Mouse (Mus musculus) ES-E14 (cell line): ENCODE measurements around the gene Cope. TPM values are rescaled to one million over a fixed set of nuclear protein-coding genes. Genes with fewer than 3 reads are reported as not detected.

Experiments
- DNase-seq: peaks from one replicate; pipeline ENCODE4 v3.0.0-alpha.2; 2013; ENCODE audit warnings: low read depth, low spot score
- H3K27ac ChIP-seq: 2 replicates; pipeline ENCODE4 v1.5.1; 2012; ENCODE audit warnings: low read depth, mild to moderate bottlenecking, low read length, moderate library complexity, mixed read lengths; ENCODE audit not compliant: poor library complexity, insufficient read depth, severe bottlenecking
- H3K36me3 ChIP-seq: 2 replicates; pipeline ENCODE4 v1.6.1; 2012; ENCODE audit warnings: mild to moderate bottlenecking, low read length, moderate library complexity, mixed read lengths; ENCODE audit not compliant: control insufficient read depth, poor library complexity, insufficient read depth, severe bottlenecking
- H3K4me1 ChIP-seq, 2 experiments: fragments of 150-350 bp in 1 of 2; sonication (generic) in 1 of 2; 2 replicates each; pipeline ENCODE4 v1.6.1; 2012; ENCODE audit warnings: low read length in 2 of 2, mild to moderate bottlenecking in 1 of 2, mixed read lengths in 1 of 2; ENCODE audit not compliant: control insufficient read depth in 2 of 2, insufficient read depth in 2 of 2, poor library complexity in 1 of 2
- H3K4me3 ChIP-seq, 2 experiments: fragments of 150-350 bp in 1 of 2; sonication (generic) in 1 of 2; 2 replicates each; pipeline ENCODE4 v1.5.1; 2012; ENCODE audit warnings: low read length in 2 of 2, low read depth in 1 of 2, mild to moderate bottlenecking in 1 of 2, mixed read lengths in 1 of 2; ENCODE audit not compliant: insufficient read depth in 1 of 2, poor library complexity in 1 of 2, severe bottlenecking in 1 of 2
- H3K9ac ChIP-seq: 2 replicates; pipeline ENCODE4 v1.6.1; 2012; ENCODE audit warnings: low read depth, mild to moderate bottlenecking, low read length, mixed read lengths; ENCODE audit not compliant: poor library complexity, insufficient read depth, severe bottlenecking
- H3K9me3 ChIP-seq: fragments of 150-350 bp; sonication (generic); 2 replicates; pipeline ENCODE4 v1.6.1; 2012; ENCODE audit warnings: low read depth, mild to moderate bottlenecking, low read length; ENCODE audit not compliant: control insufficient read depth, insufficient read depth
- CHD2 ChIP-seq: IDR thresholded peaks from 2 replicates; pipeline ENCODE4 v1.6.1; 2014; ENCODE audit warnings: mild to moderate bottlenecking, low read depth, low read length, inconsistent platforms
- HCFC1 ChIP-seq: IDR thresholded peaks from 2 replicates; pipeline ENCODE4 v1.6.1; 2012; ENCODE audit warnings: low read length, inconsistent platforms, borderline replicate concordance; ENCODE audit not compliant: insufficient read depth
- MAFK ChIP-seq: IDR thresholded peaks from 2 replicates; pipeline ENCODE4 v1.6.1; 2014; ENCODE audit warnings: mild to moderate bottlenecking, low read depth, low read length, inconsistent platforms; ENCODE audit not compliant: insufficient read depth
- ZC3H11A ChIP-seq: IDR thresholded peaks from 2 replicates; pipeline ENCODE4 v1.6.1; 2012; ENCODE audit warnings: low read depth, mild to moderate bottlenecking, inconsistent platforms, low read length, borderline replicate concordance
- ZNF384 ChIP-seq: IDR thresholded peaks from 2 replicates; pipeline ENCODE4 v1.6.1; 2012; ENCODE audit warnings: low read depth, low read length, inconsistent platforms
- in situ Hi-C, 2 experiments: fragments of 600-800 bp; cut with MboI; formaldehyde crosslinking; loops; one replicate each; pipeline ENCODE4 v1.15.1; 2025; ENCODE audit warnings: low sequenced_read_pairs in 2 of 2, inconsistent platforms in 1 of 2; ENCODE audit not compliant: unreplicated experiment in 2 of 2
- total RNA-seq: library from RNA; depleted of rRNA; stranded (reverse); fragments of 300-350 nt; gene quantifications from 2 replicates; pipeline ENCODE4 v1.2.3, GENCODE M21; 2012

Cope gene
- total RNA-seq, 1 experiment: 101 TPM

DNA sequence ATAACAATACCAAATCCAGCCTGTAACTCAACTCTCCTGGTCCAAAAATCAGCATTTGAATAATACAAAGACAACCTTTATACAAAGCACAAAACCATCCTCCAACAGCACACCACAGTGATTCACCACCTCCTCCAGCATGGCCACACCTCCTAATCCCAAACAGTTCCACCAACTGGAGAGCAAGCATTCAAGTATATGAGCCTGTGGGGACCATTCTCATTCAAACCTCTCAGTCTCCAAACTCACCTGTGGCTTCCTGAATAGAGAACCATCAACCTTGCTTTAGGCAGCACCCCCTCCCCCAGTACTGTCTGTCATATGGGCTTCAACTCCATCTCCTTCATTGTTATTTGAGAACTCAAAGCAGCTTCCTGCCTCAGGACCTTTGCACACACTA, 28.0 kb upstream of the Cope start:
- in situ Hi-C loops: no loop called here
- TF ChIP-seq ZC3H11A (no peak), ZNF384 (no peak), HCFC1 (no peak), CHD2 (no peak), MAFK (no peak)
- H3K4me1 ChIP-seq: peaks cover 4 to 40% of the 10 kb centered on the region in 2 experiments; a peak in 3 of 4 replicates

GRCm38 (mm10) chr8:70276476-70276875, 25.8 kb upstream of the Cope start:
- TF ChIP-seq ZNF384 (no peak), ZC3H11A (no peak), CHD2 (no peak), HCFC1 (no peak), MAFK (no peak)
- no peak overlapping the region for H3K27ac ChIP-seq
- in situ Hi-C loops: no loop called here
- no peak overlapping the region for H3K9ac ChIP-seq
- H3K9me3 ChIP-seq: no peaks in the 10 kb centered on the region
- H3K4me3 ChIP-seq: no peak overlapping the region
- H3K36me3 ChIP-seq: no peaks in the 10 kb centered on the region; the same call in 1 of the 2 replicates
- H3K4me1 ChIP-seq: peaks cover 8 to 43% of the 10 kb centered on the region in 2 experiments; a peak in 3 of 4 replicates
- DNase-seq: no peak

More for the DNA sequence above, 28.0 kb upstream of the Cope start:
- Histone ChIP-seq H3K9ac (no peak overlapping the region), H3K27ac (peak overlapping the region; percentile 83), H3K36me3 (no peaks in the 10 kb centered on the region; the same call in 1 of the 2 replicates), H3K4me3 (no peak overlapping the region), H3K9me3 (no peaks in the 10 kb centered on the region)
- DNase-seq: peak; percentile 52

GRCm38 (mm10) chr8:70278175-70278574, 24.1 kb upstream of the Cope start:
- TF ChIP-seq HCFC1 (no peak), ZC3H11A (no peak), MAFK (no peak), ZNF384 (no peak)
- H3K36me3 ChIP-seq: no peaks in the 10 kb centered on the region; the same call in 1 of the 2 replicates
- no peaks in the 10 kb centered on the region for H3K9me3 ChIP-seq
- peaks cover 8 to 32% of the 10 kb centered on the region in 2 experiments; a peak in 3 of 4 replicates for H3K4me1 ChIP-seq
- in situ Hi-C loops: no loop called here
- H3K27ac ChIP-seq: no peak overlapping the region
- no peak for DNase-seq
- peak overlapping the region; percentile 63 for H3K9ac ChIP-seq
- peak overlapping the region; percentile 52 to 56 for H3K4me3 ChIP-seq

GRCm38 (mm10) chr8:70279266-70279665, 23.1 kb upstream of the Cope start:
- Histone ChIP-seq H3K9ac (no peak overlapping the region), H3K9me3 (no peaks in the 10 kb centered on the region), H3K36me3 (peaks cover under 1% of the 10 kb centered on the region; the same call in 1 of the 2 replicates), H3K4me3 (no peak overlapping the region; a peak in 1 of 4 replicates), H3K4me1 (peaks cover 6 to 31% of the 10 kb centered on the region in 2 experiments; a peak in 3 of 4 replicates), H3K27ac (no peak overlapping the region)
- in situ Hi-C loops: no loop called here
- DNase-seq: no peak
- TF ChIP-seq MAFK: no peak

DNA sequence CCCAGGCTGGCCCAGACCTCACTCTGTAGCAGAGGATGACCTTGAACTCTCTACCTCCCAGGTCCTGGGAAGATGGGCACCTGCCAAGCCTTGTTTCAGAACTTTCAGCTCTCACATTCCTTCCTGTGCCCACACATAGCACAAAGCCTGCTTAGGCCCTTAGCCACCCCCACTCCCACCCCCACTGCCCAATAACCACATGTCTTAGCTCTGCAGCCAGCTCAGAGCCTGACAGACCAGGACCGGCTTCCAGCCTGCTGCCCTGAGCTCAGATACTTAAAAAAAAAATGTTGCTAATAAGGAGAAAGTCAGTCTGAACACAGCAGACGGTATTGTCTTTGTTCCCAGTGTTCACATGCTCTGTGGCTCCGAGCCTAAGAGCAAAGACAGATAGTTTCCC, 21.3 kb upstream of the Cope start:
- Histone ChIP-seq H3K36me3 (peaks cover 12% of the 10 kb centered on the region; the same call in 1 of the 2 replicates), H3K9ac (no peak overlapping the region), H3K4me1 (peaks cover 4 to 35% of the 10 kb centered on the region in 2 experiments; a peak in 3 of 4 replicates), H3K4me3 (no peak overlapping the region), H3K27ac (no peak overlapping the region), H3K9me3 (no peaks in the 10 kb centered on the region)
- in situ Hi-C loops: no loop called here
- TF ChIP-seq HCFC1 (no peak), CHD2 (no peak), ZC3H11A (no peak), MAFK (no peak), ZNF384 (no peak)
- DNase-seq: no peak
